Mouse (Mus musculus) stomach, embryonic 15.5 days (tissue): ENCODE results near the gene Tmem231. TPM values are rescaled to one million over a fixed set of nuclear protein-coding genes. Genes with fewer than 3 reads are reported as not detected.
A peak's percentile ranks its signal among the peaks of the same experiment; 100 is the strongest.
"Not testable (repeated sequence)": the region's sequence is repeated elsewhere in the genome, so short reads cannot be mapped to it uniquely, and the experiment has no call there.

Experiments
- ATAC-seq: fragments of 200-750 bp; cut with Nextera tagmentation; 2 replicates; pipeline ENCODE4 v1.8.0; 2017; ENCODE audit warnings: low read depth, moderate number of reproducible peaks, moderate TSS enrichment; ENCODE audit not compliant: insufficient read depth, low FRiP score
- H3K27ac ChIP-seq: fragments of 300-500 bp; sonication (generic); 2 replicates; pipeline ENCODE4 v1.5.1; 2015; ENCODE audit warnings: mild to moderate bottlenecking, inconsistent platforms
- H3K27me3 ChIP-seq: fragments of 300-500 bp; sonication (generic); replicated peaks from 2 replicates; pipeline ENCODE4 v1.6.1; 2015; ENCODE audit warnings: inconsistent platforms
- H3K36me3 ChIP-seq: fragments of 300-500 bp; sonication (generic); 2 replicates; pipeline ENCODE4 v1.6.1; 2015; ENCODE audit warnings: inconsistent platforms
- H3K4me1 ChIP-seq: fragments of 300-500 bp; sonication (generic); 2 replicates; pipeline ENCODE4 v1.6.1; 2015; ENCODE audit warnings: inconsistent platforms
- H3K4me2 ChIP-seq: fragments of 300-500 bp; sonication (generic); 2 replicates; pipeline ENCODE4 v1.6.1; 2015; ENCODE audit warnings: mild to moderate bottlenecking, inconsistent platforms
- H3K4me3 ChIP-seq: fragments of 300-500 bp; sonication (generic); replicated peaks from 2 replicates; pipeline ENCODE4 v1.5.1; 2015; ENCODE audit warnings: inconsistent platforms
- H3K9ac ChIP-seq: fragments of 300-500 bp; sonication (generic); 2 replicates; pipeline ENCODE4 v1.6.1; 2015; ENCODE audit warnings: inconsistent platforms
- H3K9me3 ChIP-seq: fragments of 300-500 bp; sonication (generic); 2 replicates; pipeline ENCODE4 v1.6.1; 2016; ENCODE audit warnings: inconsistent platforms
- WGBS: fragments of 180-500 bp; shearing (Covaris S2); methylation state at CpG from one replicate; pipeline ENCODE4 v1.1.7; 2015; 5-methylcytosine and 5-hydroxymethylcytosine counted together
- polyA plus RNA-seq: library from polyadenylated mRNA; unstranded; fragments of >200 nt; fragmentation: Nextera tagmentation; extraction: Ambion mirVana; gene quantifications from 2 replicates; pipeline ENCODE4 v1.2.1, GENCODE M21; 2015

Tmem231 gene
- polyA plus RNA-seq, 1 experiment from 2014 or later = 10.8 TPM

- Histone ChIP-seq H3K36me3 (peaks cover 27% of the 10 kb centered on the region), H3K4me3 (no peak overlapping the region), H3K9me3 (no peaks in the 10 kb centered on the region), H3K27ac (no peak overlapping the region), H3K4me2 (no peak overlapping the region), H3K4me1 (peaks cover 18% of the 10 kb centered on the region), H3K27me3 (no peaks in the 10 kb centered on the region), H3K9ac (no peak overlapping the region)
- ATAC-seq = no peak
- 85% methylated on average over 2 of the region's 2 CpGs for WGBS
These were observed 9.9 kb upstream of the Tmem231 start for GRCm38 (mm10) chr8:111943544-111943943.

GRCm38 (mm10) chr8:111941101-111941454 is 7.4 kb upstream of the Tmem231 start:
- WGBS = under 1% methylated on average over 23 of the region's 23 CpGs
- Histone ChIP-seq H3K9ac (peak overlapping the region; percentile 67), H3K36me3 (peaks cover 21% of the 10 kb centered on the region; the same call in 1 of the 2 replicates), H3K27ac (peak overlapping the region; percentile 83), H3K9me3 (no peaks in the 10 kb centered on the region), H3K27me3 (no peaks in the 10 kb centered on the region), H3K4me1 (peaks cover 18% of the 10 kb centered on the region), H3K4me3 (peak overlapping the region; percentile 87), H3K4me2 (peak overlapping the region; percentile 96)
- 0 out of 2 replicates have a peak, but pooled peaks have one; percentile 19 for ATAC-seq

GRCm38 (mm10) chr8:111940171-111941100 is 6.8 kb upstream of the Tmem231 start, which contains the start of gene Gabarapl2:
Gene Gabarapl2, plus strand, starts transcription at chr8:111940703.
- no peaks in the 10 kb centered on the region for H3K9me3 ChIP-seq
- H3K27me3 ChIP-seq = no peaks in the 10 kb centered on the region
- peak within 1 kb of the TSS; percentile 87 for H3K4me3 ChIP-seq
- ATAC-seq = peak; percentile 96
- H3K9ac ChIP-seq = peak within 1 kb of the TSS; percentile 67
- WGBS = under 1% methylated on average over 65 of the region's 65 CpGs
- peaks cover 15% of the 10 kb centered on the region; the same call in 1 of the 2 replicates for H3K36me3 ChIP-seq
- peak within 1 kb of the TSS; percentile 96 for H3K4me2 ChIP-seq
- H3K4me1 ChIP-seq = peaks cover 18% of the 10 kb centered on the region
- H3K27ac ChIP-seq = peak within 1 kb of the TSS; percentile 83

- H3K27me3 ChIP-seq = no peaks in the 10 kb centered on the region
- H3K4me2 ChIP-seq = peak overlapping the region; percentile 96
- peak overlapping the region; percentile 83 for H3K27ac ChIP-seq
- H3K4me3 ChIP-seq = peak overlapping the region; percentile 87
- peaks cover 18% of the 10 kb centered on the region for H3K4me1 ChIP-seq
- no peaks in the 10 kb centered on the region for H3K9me3 ChIP-seq
- peak; percentile 90 for ATAC-seq
- H3K9ac ChIP-seq = no peak overlapping the region
- 3% methylated on average over 10 of the region's 10 CpGs for WGBS
- 0 out of 2 replicates have a peak, but pooled peaks cover 11% of the 10 kb centered on the region for H3K36me3 ChIP-seq
These were observed 5.9 kb upstream of the Tmem231 start for GRCm38 (mm10) chr8:111939516-111940142.

GRCm38 (mm10) chr8:111938076-111938985 is 4.7 kb upstream of the Tmem231 start:
- H3K9me3 ChIP-seq, H3K36me3 ChIP-seq, H3K27ac ChIP-seq, H3K4me2 ChIP-seq, H3K9ac ChIP-seq, H3K4me3 ChIP-seq, ATAC-seq, H3K27me3 ChIP-seq: not testable (repeated sequence)
- WGBS = 89% methylated on average over 9 of the region's 9 CpGs
- H3K4me1 ChIP-seq = peaks cover 18% of the 10 kb centered on the region

GRCm38 (mm10) chr8:111937184-111937583 is 3.5 kb upstream of the Tmem231 start:
- Histone ChIP-seq H3K27me3 (no peaks in the 10 kb centered on the region), H3K9ac (no peak overlapping the region), H3K4me2 (no peak overlapping the region), H3K4me3 (no peak overlapping the region), H3K27ac (no peak overlapping the region), H3K4me1 (peaks cover 26% of the 10 kb centered on the region), H3K9me3 (no peaks in the 10 kb centered on the region), H3K36me3 (no peaks in the 10 kb centered on the region)
- ATAC-seq = no peak
- 76% methylated on average over 3 of the region's 3 CpGs for WGBS

GRCm38 (mm10) chr8:111934201-111934600 is 520 bp upstream of the Tmem231 start:
- WGBS = 89% methylated on average over 2 of the region's 2 CpGs
- H3K4me2 ChIP-seq = no peak overlapping the region
- no peak overlapping the region for H3K4me3 ChIP-seq

GRCm38 (mm10) chr8:111932580-111933336 is 923 bp downstream of the Tmem231 start:
- Histone ChIP-seq H3K27me3 (no peaks in the 10 kb centered on the region), H3K36me3 (no peaks in the 10 kb centered on the region), H3K4me3 (peak overlapping the region; percentile 66), H3K9ac (peak overlapping the region; percentile 60), H3K9me3 (no peaks in the 10 kb centered on the region), H3K27ac (peak overlapping the region; percentile 79; the same call in 1 of the 2 replicates), H3K4me2 (peak overlapping the region; percentile 96), H3K4me1 (peaks cover 12% of the 10 kb centered on the region)
- ATAC-seq = peak; percentile 66; the same call in 1 of the 2 replicates
- 24% methylated on average over 19 of the region's 19 CpGs for WGBS

More at GRCm38 (mm10) chr8:111934201-111934600, 520 bp upstream of the Tmem231 start:
- no peaks in the 10 kb centered on the region for H3K9me3 ChIP-seq
- peaks cover 12% of the 10 kb centered on the region for H3K4me1 ChIP-seq
- ATAC-seq = no peak
- H3K27me3 ChIP-seq = no peaks in the 10 kb centered on the region
- H3K36me3 ChIP-seq = no peaks in the 10 kb centered on the region
- no peak overlapping the region for H3K27ac ChIP-seq
- no peak overlapping the region for H3K9ac ChIP-seq

- no peaks in the 10 kb centered on the region for H3K36me3 ChIP-seq
- H3K4me2 ChIP-seq = no peak overlapping the region
- H3K27ac ChIP-seq = no peak overlapping the region
- H3K9me3 ChIP-seq = no peaks in the 10 kb centered on the region
- no peak overlapping the region for H3K4me3 ChIP-seq
- peaks cover 12% of the 10 kb centered on the region for H3K4me1 ChIP-seq
- H3K9ac ChIP-seq = no peak overlapping the region
- ATAC-seq = no peak
- WGBS = 70% methylated on average over 16 of the region's 16 CpGs
- H3K27me3 ChIP-seq = no peaks in the 10 kb centered on the region
These were observed 2.0 kb downstream of the Tmem231 start for GRCm38 (mm10) chr8:111931721-111932120.

GRCm38 (mm10) chr8:111929648-111930344 is 3.9 kb downstream of the Tmem231 start:
- H3K27me3 ChIP-seq = no peaks in the 10 kb centered on the region
- H3K4me2 ChIP-seq = no peak overlapping the region
- H3K4me3 ChIP-seq = no peak overlapping the region
- peaks cover 12% of the 10 kb centered on the region for H3K4me1 ChIP-seq
- no peaks in the 10 kb centered on the region for H3K36me3 ChIP-seq
- no peak overlapping the region for H3K27ac ChIP-seq
- no peaks in the 10 kb centered on the region for H3K9me3 ChIP-seq
- WGBS = 53% methylated on average over 8 of the region's 8 CpGs
- peak; percentile 66; the same call in 1 of the 2 replicates for ATAC-seq
- no peak overlapping the region for H3K9ac ChIP-seq
